Mouse (Mus musculus) induced T-regulatory cell, adult 2 months (primary cell): ENCODE measurements around the gene C130050O18Rik.

Source experiments
- DNase-seq: peaks from one replicate; pipeline ENCODE4 v3.0.0-alpha.2; 2012; ENCODE audit warnings: low read depth

C130050O18Rik gene

GRCm38 (mm10) chr5:139404801-139405401 lies at the start of gene C130050O18Rik:
TSS of gene C130050O18Rik (plus strand) at chr5:139405280.
- no peak for DNase-seq

- DNase-seq: peak; percentile 67
These were observed 46.4 kb upstream of the C130050O18Rik start for GRCm38 (mm10) chr5:139358653-139359052.

- DNase-seq: no peak
These were observed 45.8 kb upstream of the C130050O18Rik start for GRCm38 (mm10) chr5:139359244-139359643.

GRCm38 (mm10) chr5:139363858-139364257 lies 41.2 kb upstream of the C130050O18Rik start:
- DNase-seq: no peak

GRCm38 (mm10) chr5:139364260-139364910 lies 40.7 kb upstream of the C130050O18Rik start:
- peak; percentile 93 for DNase-seq

- no peak for DNase-seq
These were observed 40.0 kb upstream of the C130050O18Rik start for GRCm38 (mm10) chr5:139364911-139365571.

- DNase-seq: no peak
These were observed 39.3 kb upstream of the C130050O18Rik start for GRCm38 (mm10) chr5:139365827-139366226.

GRCm38 (mm10) chr5:139366484-139366883 lies 38.6 kb upstream of the C130050O18Rik start:
- DNase-seq: no peak

- no peak for DNase-seq
These were observed 37.1 kb upstream of the C130050O18Rik start for GRCm38 (mm10) chr5:139367884-139368458.

- DNase-seq: no peak
These were observed 36.3 kb upstream of the C130050O18Rik start for GRCm38 (mm10) chr5:139368638-139369320.

- no peak for DNase-seq
These were observed 34.7 kb upstream of the C130050O18Rik start for GRCm38 (mm10) chr5:139370336-139370735.

GRCm38 (mm10) chr5:139371118-139371517 lies 34.0 kb upstream of the C130050O18Rik start:
- no peak for DNase-seq

GRCm38 (mm10) chr5:139371631-139372401 lies 33.3 kb upstream of the C130050O18Rik start:
- DNase-seq: peak; percentile 94

- DNase-seq: no peak
These were observed 32.0 kb upstream of the C130050O18Rik start for GRCm38 (mm10) chr5:139373126-139373525.

- DNase-seq: no peak
These were observed 31.1 kb upstream of the C130050O18Rik start for GRCm38 (mm10) chr5:139373889-139374444.

GRCm38 (mm10) chr5:139374841-139375240 lies 30.2 kb upstream of the C130050O18Rik start:
- no peak for DNase-seq

GRCm38 (mm10) chr5:139377468-139378270 lies 27.4 kb upstream of the C130050O18Rik start, which contains the start of gene Gpr146:
TSS of gene Gpr146 (plus strand) at chr5:139377697.
- peak; percentile 77 for DNase-seq

- DNase-seq: peak; percentile 54
These were observed 26.9 kb upstream of the C130050O18Rik start for GRCm38 (mm10) chr5:139378271-139378556.

- DNase-seq: peak; percentile 27
These were observed 26.0 kb upstream of the C130050O18Rik start for GRCm38 (mm10) chr5:139378986-139379629.
